Mouse (Mus musculus) liver, postnatal 0 days (tissue): ENCODE measurements around the gene Tmtc1.

ENCODE experiments used
- CTCF ChIP-seq: sonication (generic); IDR thresholded peaks from 2 replicates; pipeline ENCODE4 v1.5.1; 2016; ENCODE audit warnings: antibody characterized with exemption, low read depth
- EP300 ChIP-seq: IDR thresholded peaks from 2 replicates; pipeline ENCODE4 v1.6.1; 2016; ENCODE audit warnings: antibody characterized with exemption, low read depth, mild to moderate bottlenecking

DNA sequence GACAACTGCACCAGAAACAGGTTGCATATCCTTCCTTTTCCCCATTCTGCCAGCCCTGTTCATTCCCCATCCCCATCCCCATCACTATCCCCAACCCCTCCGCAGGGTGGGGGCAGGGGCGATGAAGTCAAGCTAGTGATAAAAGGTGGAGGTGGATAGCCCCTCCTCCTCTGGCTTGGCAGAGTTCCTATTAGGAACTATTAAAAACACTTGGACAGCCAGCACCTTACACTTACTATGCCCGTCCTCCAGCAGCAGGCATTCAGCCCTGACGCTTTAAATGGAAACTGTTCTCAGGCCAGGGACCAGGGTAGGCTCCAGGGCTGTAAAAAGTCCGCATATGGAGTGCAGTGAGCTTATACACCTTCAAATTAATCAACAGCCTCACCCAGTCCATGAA is 2.3 kb downstream of the Tmtc1 start:
- TF ChIP-seq CTCF (no peak), EP300 (no peak)
